Mouse (Mus musculus) layer of hippocampus, postnatal 25 days (tissue): Measurements from ENCODE around the gene Pck1. TPM values are rescaled to one million over a fixed set of nuclear protein-coding genes. Genes with fewer than 3 reads are reported as not detected.

Experiments used
- DNase-seq, 2 experiments: peaks; one replicate each; pipeline ENCODE4 v3.0.0; 2022; ENCODE audit warnings: mixed read lengths in 2 of 2, low spot score in 1 of 2; ENCODE audit errors: extremely low spot score in 1 of 2
- total RNA-seq, 2 experiments: library from RNA; stranded (reverse); gene quantifications; 2 replicates each; pipeline ENCODE4 v1.2.3; 2021

The Pck1 gene
- total RNA-seq, 2 experiments from 2014 or later: not detected

GRCm38 (mm10) chr2:173187182-173187855 is 34.5 kb downstream of the Pck1 start:
- no peak for DNase-seq

GRCm38 (mm10) chr2:173194796-173195195 is 41.9 kb downstream of the Pck1 start:
- DNase-seq: no peak

- DNase-seq: no peak
These were observed 50.3 kb downstream of the Pck1 start for GRCm38 (mm10) chr2:173202924-173203689.

- DNase-seq: no peak
These were observed 50.9 kb downstream of the Pck1 start for GRCm38 (mm10) chr2:173203726-173204125.

- DNase-seq: no peak
These were observed 51.8 kb downstream of the Pck1 start for GRCm38 (mm10) chr2:173204671-173205070.

- no peak for DNase-seq
These were observed 52.8 kb downstream of the Pck1 start for GRCm38 (mm10) chr2:173205563-173206099.

- DNase-seq: no peak
These were observed 54.2 kb downstream of the Pck1 start for GRCm38 (mm10) chr2:173207051-173207450.

Other genes starting within 250 kb of the Pck1 start
- gene Bmp7, start 212.7 kb upstream of the Pck1 start, total RNA-seq: 1 to 10 TPM; 4.2 to 4.4 TPM
- gene Spo11, start 175.3 kb upstream of the Pck1 start, total RNA-seq: not detected
- 10 to 100 TPM; 74.5 to 88.6 TPM for gene Rae1, start 152.9 kb upstream of the Pck1 start, total RNA-seq
- gene Rbm38, start 132.6 kb upstream of the Pck1 start, total RNA-seq: 1 to 10 TPM; 3.3 to 5.0 TPM
- not detected for gene Ctcfl, start 33.5 kb upstream of the Pck1 start, total RNA-seq
- gene Zbp1, start 65.9 kb downstream of the Pck1 start, total RNA-seq: not detected
- gene Pmepa1, start 123.5 kb downstream of the Pck1 start, total RNA-seq: 10 to 100 TPM; 26.2 TPM